Comparison of ENCODE assay signal across 26 mouse cellular contexts in the genomic region with DNA sequence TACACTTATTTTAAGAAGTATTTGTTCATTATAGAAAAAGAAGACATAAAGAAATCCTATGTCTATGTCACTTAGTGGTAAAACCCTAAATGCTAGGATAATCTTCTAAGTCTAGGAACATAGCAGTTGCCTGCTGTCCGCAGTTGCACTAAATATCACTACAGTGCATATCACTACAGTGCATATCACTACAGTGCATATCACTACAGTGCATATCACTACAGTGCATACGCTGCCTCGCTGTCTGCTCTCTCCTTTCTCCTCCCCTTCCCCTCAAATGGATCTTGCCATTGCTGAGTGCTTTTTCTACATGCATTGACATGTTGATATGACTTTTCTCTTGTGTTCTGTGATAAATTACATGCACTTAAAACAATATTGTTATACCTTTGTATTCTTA. TPM values are rescaled to one million over a fixed set of nuclear protein-coding genes. Genes with fewer than 3 reads are reported as not detected.
DNase-seq lines count a peak whose midpoint lies in the region; ATAC-seq and TF ChIP-seq lines count a peak whose summit lies in the region.
"Had no signal": no experiment of that assay in that cellular context is flagged by ENCODE, and none has a peak within 500 bp of the region (broad histone marks: within the 10 kb centered on the region; RNA-seq: fewer than 3 reads in every experiment).

No protein-coding gene starts in this region.

- no peaks in the 10 kb centered on the region for H3K9me3 ChIP-seq in liver, embryonic 12.5 days (replicated peaks)
- no peaks in the 10 kb centered on the region for H3K9me3 ChIP-seq in liver, postnatal 0 days (ENCODE audit: low read length)
- no peaks in the 10 kb centered on the region for H3K9me3 ChIP-seq in liver, embryonic 13.5 days (replicated peaks)
- no peaks in the 10 kb centered on the region for H3K9me3 ChIP-seq in liver, embryonic 15.5 days (replicated peaks)
- H3K9me3 ChIP-seq: embryonic facial prominence, embryonic 13.5 days; embryonic facial prominence, embryonic 15.5 days; forebrain, embryonic 10.5 days; forebrain, embryonic 13.5 days; forebrain, embryonic 15.5 days had no signal

- TF ChIP-seq CTCF in liver, postnatal 0 days (IDR thresholded peaks at IDR 0.05; ENCODE audit: low read depth), result no peak

- H3K4me3 ChIP-seq in liver, embryonic 12.5 days, result no peak overlapping the region
- no peak overlapping the region for H3K4me3 ChIP-seq in liver, postnatal 0 days (ENCODE audit: low read depth, low read length)
- no peak overlapping the region for H3K4me3 ChIP-seq in liver, embryonic 13.5 days (replicated peaks)
- H3K4me3 ChIP-seq in liver, embryonic 15.5 days (replicated peaks), result no peak overlapping the region
- H3K4me3 ChIP-seq: embryonic facial prominence, embryonic 13.5 days; embryonic facial prominence, embryonic 15.5 days; erythroblast, embryonic 14.5 days; forebrain, embryonic 10.5 days; forebrain, embryonic 13.5 days; forebrain, embryonic 15.5 days had no signal

- TF ChIP-seq EP300 in liver, postnatal 0 days (IDR thresholded peaks at IDR 0.05; ENCODE audit: low read depth), result no peak

- no peak overlapping the region for H3K9ac ChIP-seq in liver, embryonic 12.5 days
- H3K9ac ChIP-seq in liver, postnatal 0 days (replicated peaks), result no peak overlapping the region
- H3K9ac ChIP-seq in liver, embryonic 13.5 days, result no peak overlapping the region
- no peak overlapping the region for H3K9ac ChIP-seq in liver, embryonic 15.5 days
- H3K9ac ChIP-seq: embryonic facial prominence, embryonic 13.5 days; embryonic facial prominence, embryonic 15.5 days; forebrain, embryonic 13.5 days; forebrain, embryonic 15.5 days; forebrain, postnatal 0 days had no signal

- ATAC-seq in liver, embryonic 12.5 days, result peak; percentile 85
- no peak for ATAC-seq in liver, postnatal 0 days
- ATAC-seq in liver, embryonic 13.5 days (ENCODE audit: low read depth), result peak; percentile 79
- ATAC-seq in liver, embryonic 15.5 days (ENCODE audit: insufficient read depth), result peak; percentile 63
- peak; percentile 42; the same call in 1 of the 2 replicates for ATAC-seq in megakaryocyte-erythroid progenitor cell, adult 5-6 weeks (replicated peaks; ENCODE audit: low FRiP score, low TSS enrichment, poor library complexity, severe bottlenecking)
- ATAC-seq: activated CD4-positive, CD25-positive, alpha-beta regulatory T cell, adult 4 months; forebrain, embryonic 13.5 days; forebrain, embryonic 15.5 days; forebrain, postnatal 0 days; Patski had no signal

- WGBS in liver, embryonic 12.5 days (ENCODE audit: insufficient replicate concordance), result 52% methylated on average over 3 of the region's 3 CpGs
- 78% methylated on average over 3 of the region's 3 CpGs for WGBS in liver, postnatal 0 days (ENCODE audit: insufficient replicate concordance)
- WGBS in liver, embryonic 13.5 days (ENCODE audit: insufficient replicate concordance), result 43% methylated on average over 3 of the region's 3 CpGs
- WGBS in liver, embryonic 15.5 days (ENCODE audit: insufficient replicate concordance), result 50% methylated on average over 3 of the region's 3 CpGs

- peaks cover 32% of the 10 kb centered on the region for H3K36me3 ChIP-seq in liver, embryonic 12.5 days
- peaks cover 15% of the 10 kb centered on the region for H3K36me3 ChIP-seq in liver, postnatal 0 days (replicated peaks; ENCODE audit: insufficient read depth, low read length)
- peaks cover 27% of the 10 kb centered on the region for H3K36me3 ChIP-seq in liver, embryonic 13.5 days
- H3K36me3 ChIP-seq in liver, embryonic 15.5 days (replicated peaks), result peaks cover 20% of the 10 kb centered on the region

- no peak overlapping the region for H3K4me2 ChIP-seq in liver, embryonic 12.5 days
- H3K4me2 ChIP-seq in liver, postnatal 0 days (ENCODE audit: low read depth, low read length), result no peak overlapping the region
- H3K4me2 ChIP-seq in liver, embryonic 13.5 days, result no peak overlapping the region
- no peak overlapping the region for H3K4me2 ChIP-seq in liver, embryonic 15.5 days
- H3K4me2 ChIP-seq: embryonic facial prominence, embryonic 13.5 days; embryonic facial prominence, embryonic 15.5 days; forebrain, embryonic 13.5 days; forebrain, embryonic 15.5 days had no signal

- no peak for DNase-seq in liver, postnatal 0 days
- no peak for DNase-seq in liver, embryonic 13.5 days
- DNase-seq in ovary, postnatal 14 days (ENCODE audit: low spot score), result no peak
- no peak for DNase-seq in heart, adult 8-10 months (ENCODE audit: low spot score)
- no peak for DNase-seq in lung, adult 18-20 months
- DNase-seq: adrenal gland, adult 8-10 months; adrenal gland, postnatal 14 days; adrenal gland, postnatal 36 days; cerebellum, adult 11-12 months; cerebellum, adult 2 months; cerebellum, adult 9-10 months; cerebellum, postnatal 10 days; cerebellum, postnatal 36 days; embryo, embryonic 11 days; forebrain, postnatal 0 days had no signal

- H3K27me3 ChIP-seq in liver, embryonic 12.5 days (replicated peaks), result no peaks in the 10 kb centered on the region
- H3K27me3 ChIP-seq in liver, postnatal 0 days (ENCODE audit: insufficient read depth, low read length), result no peaks in the 10 kb centered on the region
- no peaks in the 10 kb centered on the region for H3K27me3 ChIP-seq in liver, embryonic 13.5 days
- H3K27me3 ChIP-seq in liver, embryonic 15.5 days, result no peaks in the 10 kb centered on the region
- H3K27me3 ChIP-seq: embryonic facial prominence, embryonic 13.5 days; embryonic facial prominence, embryonic 15.5 days; forebrain, embryonic 13.5 days; forebrain, embryonic 15.5 days; Patski had no signal

- H3K4me1 ChIP-seq in liver, embryonic 12.5 days, result peaks cover 28% of the 10 kb centered on the region
- H3K4me1 ChIP-seq in liver, postnatal 0 days (ENCODE audit: insufficient read depth), result 0 out of 2 replicates have a peak, but pooled peaks cover 8% of the 10 kb centered on the region
- peaks cover 26% of the 10 kb centered on the region for H3K4me1 ChIP-seq in liver, embryonic 13.5 days (replicated peaks)
- peaks cover 8% of the 10 kb centered on the region for H3K4me1 ChIP-seq in liver, embryonic 15.5 days (replicated peaks)
- H3K4me1 ChIP-seq: embryonic facial prominence, embryonic 13.5 days; embryonic facial prominence, embryonic 15.5 days; forebrain, embryonic 10.5 days; forebrain, embryonic 13.5 days; forebrain, embryonic 15.5 days had no signal

- H3K27ac ChIP-seq in liver, embryonic 12.5 days, result no peak overlapping the region
- no peak overlapping the region for H3K27ac ChIP-seq in liver, postnatal 0 days (ENCODE audit: low read depth)
- H3K27ac ChIP-seq in liver, embryonic 13.5 days, result no peak overlapping the region
- H3K27ac ChIP-seq in liver, embryonic 15.5 days (replicated peaks), result no peak overlapping the region
- H3K27ac ChIP-seq: embryonic facial prominence, embryonic 13.5 days; embryonic facial prominence, embryonic 15.5 days; forebrain, embryonic 10.5 days; forebrain, embryonic 13.5 days; forebrain, embryonic 15.5 days had no signal

RNA-seq across cellular contexts. Expression of a gene that starts 34.0 kb away (rescaled TPM):
- 13.2 and 13.6 TPM in 2 replicates for polyA plus RNA-seq in liver, embryonic 12.5 days (2016; fragmentation: Nextera tagmentation; extraction: Ambion mirVana)
- polyA plus RNA-seq in liver, postnatal 0 days (2015; fragmentation: Nextera tagmentation; extraction: Ambion mirVana), result 9.9 and 10.3 TPM in 2 replicates
- 10.3 and 10.6 TPM in 2 replicates for polyA plus RNA-seq in liver, embryonic 13.5 days (2015; fragmentation: Nextera tagmentation; extraction: Ambion mirVana)
- polyA plus RNA-seq in liver, embryonic 15.5 days (2015; fragmentation: Nextera tagmentation; extraction: Ambion mirVana), result 7.7 and 7.9 TPM in 2 replicates
- total RNA-seq in megakaryocyte-erythroid progenitor cell, adult 5-6 weeks (2014; fragmentation: Nextera tagmentation), result 24.1 and 27.6 TPM in 2 replicates
- 39.7 and 39.9 TPM in 2 replicates for total RNA-seq in megakaryocyte-erythroid progenitor cell, adult 5-6 weeks (2017)
- 10 to 100 TPM; 30.4 to 36.9 (median 30.9) TPM for total RNA-seq in heart, adult 8-10 months (2022)
